Mouse (Mus musculus): ENCODE results near the gene Git1. TPM values are rescaled to one million over a fixed set of nuclear protein-coding genes. Genes with fewer than 3 reads are reported as not detected.

The Git1 gene
- polyA plus RNA-seq, 1 experiment from 2014 or later = 9.1 TPM

DNA sequence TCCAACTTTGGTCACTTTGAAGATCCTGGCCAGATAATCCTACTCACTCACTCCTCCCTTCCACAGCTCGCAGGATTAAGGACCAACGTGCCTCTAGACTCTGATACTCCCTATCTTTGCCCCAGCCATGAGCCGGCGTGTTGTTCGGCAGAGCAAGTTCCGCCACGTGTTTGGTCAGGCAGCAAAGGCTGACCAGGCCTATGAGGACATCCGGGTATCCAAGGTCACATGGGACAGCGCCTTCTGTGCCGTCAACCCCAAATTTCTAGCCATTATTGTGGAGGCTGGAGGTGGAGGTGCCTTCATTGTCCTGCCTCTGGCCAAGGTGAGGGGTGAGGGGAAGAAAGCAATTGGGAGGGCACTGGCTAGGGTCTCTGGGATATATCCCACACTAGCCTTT is 29.6 kb upstream of the Git1 start:
- Histone ChIP-seq H3K27me3 (peaks cover 84% of the 10 kb centered on the region), H3K9me3 (no peaks in the 10 kb centered on the region), H3K4me2 (no peak overlapping the region), H3K4me1 (peaks cover 27% of the 10 kb centered on the region), H3K4me3 (no peak overlapping the region), H3K27ac (no peak overlapping the region), H3K36me3 (no peaks in the 10 kb centered on the region), H3K9ac (no peak overlapping the region)
- 76% methylated on average over 10 of the region's 10 CpGs for WGBS
- ATAC-seq (ENCODE audit: insufficient number of reproducible peaks, low FRiP score, low TSS enrichment, low read depth) = no peak

- H3K27ac ChIP-seq = no peak overlapping the region
- WGBS = 55% methylated on average over 4 of the region's 4 CpGs
- no peak overlapping the region for H3K4me2 ChIP-seq
- H3K27me3 ChIP-seq = peaks cover 92% of the 10 kb centered on the region
- H3K9me3 ChIP-seq = no peaks in the 10 kb centered on the region
- no peak overlapping the region for H3K9ac ChIP-seq
- ATAC-seq (ENCODE audit: insufficient number of reproducible peaks, low FRiP score, low TSS enrichment, low read depth) = no peak
- no peaks in the 10 kb centered on the region for H3K36me3 ChIP-seq
- peaks cover 27% of the 10 kb centered on the region for H3K4me1 ChIP-seq
- H3K4me3 ChIP-seq = no peak overlapping the region
These were observed 28.7 kb upstream of the Git1 start for GRCm38 (mm10) chr11:77464684-77465083.

GRCm38 (mm10) chr11:77465111-77465510 is 28.3 kb upstream of the Git1 start:
- ATAC-seq (ENCODE audit: insufficient number of reproducible peaks, low FRiP score, low TSS enrichment, low read depth) = no peak
- whole genome bisulfite sequencing = 55% methylated on average over 3 of the region's 3 CpGs

GRCm38 (mm10) chr11:77466544-77466943 is 26.8 kb upstream of the Git1 start:
- H3K27me3 ChIP-seq = peaks cover 79% of the 10 kb centered on the region
- H3K4me1 ChIP-seq = peaks cover 27% of the 10 kb centered on the region
- 34% methylated on average over 9 of the region's 9 CpGs for WGBS
- no peak overlapping the region for H3K27ac ChIP-seq
- H3K36me3 ChIP-seq = peaks cover 4% of the 10 kb centered on the region
- no peaks in the 10 kb centered on the region for H3K9me3 ChIP-seq
- no peak overlapping the region for H3K9ac ChIP-seq
- ATAC-seq (ENCODE audit: insufficient number of reproducible peaks, low FRiP score, low TSS enrichment, low read depth) = no peak
- no peak overlapping the region for H3K4me3 ChIP-seq
- H3K4me2 ChIP-seq = peak overlapping the region; percentile 24

More at GRCm38 (mm10) chr11:77465111-77465510, 28.3 kb upstream of the Git1 start:
- H3K4me2 ChIP-seq = no peak overlapping the region
- no peak overlapping the region for H3K27ac ChIP-seq
- no peak overlapping the region for H3K4me3 ChIP-seq
- H3K4me1 ChIP-seq = peaks cover 27% of the 10 kb centered on the region
- peaks cover 92% of the 10 kb centered on the region for H3K27me3 ChIP-seq
- no peaks in the 10 kb centered on the region for H3K9me3 ChIP-seq
- H3K36me3 ChIP-seq = no peaks in the 10 kb centered on the region
- no peak overlapping the region for H3K9ac ChIP-seq

DNA sequence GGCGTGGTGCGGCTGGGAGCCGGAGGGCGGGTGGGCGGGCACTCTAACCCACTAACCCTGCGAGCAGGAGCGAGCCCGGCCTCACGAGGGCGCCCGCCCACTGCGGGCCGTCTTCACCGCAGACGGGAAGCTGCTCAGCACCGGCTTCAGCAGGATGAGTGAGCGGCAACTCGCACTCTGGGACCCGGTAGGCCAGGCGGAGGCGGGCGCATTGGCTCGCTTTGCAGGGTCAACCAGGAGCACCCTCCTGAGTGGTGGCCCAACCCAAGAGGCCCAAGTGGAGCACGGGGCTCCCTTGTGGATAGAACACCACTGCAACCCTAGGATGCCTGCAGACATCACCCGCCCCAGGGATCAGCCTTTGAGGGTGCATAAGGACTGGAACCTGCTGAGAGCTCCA is 26.2 kb upstream of the Git1 start:
- H3K27ac ChIP-seq = no peak overlapping the region
- peak overlapping the region; percentile 24 for H3K4me2 ChIP-seq
- no peak overlapping the region for H3K4me3 ChIP-seq
- 4% methylated on average over 25 of the region's 25 CpGs for WGBS
- H3K9me3 ChIP-seq = no peaks in the 10 kb centered on the region
- peaks cover 74% of the 10 kb centered on the region for H3K27me3 ChIP-seq
- peaks cover 10% of the 10 kb centered on the region for H3K36me3 ChIP-seq
- H3K9ac ChIP-seq = no peak overlapping the region
- peaks cover 23% of the 10 kb centered on the region for H3K4me1 ChIP-seq
- ATAC-seq (ENCODE audit: insufficient number of reproducible peaks, low FRiP score, low TSS enrichment, low read depth) = 0 out of 2 replicates have a peak, but pooled peaks have one; percentile 20

DNA sequence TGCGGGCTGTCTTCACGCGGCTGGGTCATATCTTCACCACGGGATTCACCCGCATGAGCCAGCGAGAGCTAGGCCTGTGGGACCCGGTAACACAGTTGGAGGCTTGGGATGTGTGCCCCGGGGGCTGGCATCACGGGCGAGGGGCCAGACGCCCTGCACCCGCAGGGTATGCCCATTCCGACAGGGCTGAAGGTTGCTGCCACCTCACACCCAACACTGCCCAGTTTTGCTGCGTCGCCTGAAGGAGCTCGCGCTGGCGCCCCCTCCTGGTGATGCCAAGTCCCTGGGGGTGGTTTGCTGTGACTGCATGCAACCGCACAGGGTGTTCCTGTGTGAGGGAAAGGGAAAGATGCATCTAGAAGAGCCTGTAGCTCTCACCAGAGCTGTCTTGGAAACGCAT is 25.6 kb upstream of the Git1 start:
- WGBS = 13% methylated on average over 20 of the region's 20 CpGs
- Histone ChIP-seq H3K4me1 (peaks cover 17% of the 10 kb centered on the region), H3K9ac (no peak overlapping the region), H3K27me3 (peaks cover 67% of the 10 kb centered on the region), H3K4me3 (no peak overlapping the region), H3K27ac (no peak overlapping the region), H3K36me3 (peaks cover 17% of the 10 kb centered on the region), H3K9me3 (no peaks in the 10 kb centered on the region), H3K4me2 (0 out of 2 replicates have a peak overlapping the region, but pooled peaks have one; percentile 10)
- no peak for ATAC-seq (ENCODE audit: insufficient number of reproducible peaks, low FRiP score, low TSS enrichment, low read depth)

- peaks cover 21% of the 10 kb centered on the region for H3K36me3 ChIP-seq
- 85% methylated on average over 9 of the region's 9 CpGs for WGBS
- peaks cover 61% of the 10 kb centered on the region for H3K27me3 ChIP-seq
These were observed 25.0 kb upstream of the Git1 start for GRCm38 (mm10) chr11:77468397-77468796.

DNA sequence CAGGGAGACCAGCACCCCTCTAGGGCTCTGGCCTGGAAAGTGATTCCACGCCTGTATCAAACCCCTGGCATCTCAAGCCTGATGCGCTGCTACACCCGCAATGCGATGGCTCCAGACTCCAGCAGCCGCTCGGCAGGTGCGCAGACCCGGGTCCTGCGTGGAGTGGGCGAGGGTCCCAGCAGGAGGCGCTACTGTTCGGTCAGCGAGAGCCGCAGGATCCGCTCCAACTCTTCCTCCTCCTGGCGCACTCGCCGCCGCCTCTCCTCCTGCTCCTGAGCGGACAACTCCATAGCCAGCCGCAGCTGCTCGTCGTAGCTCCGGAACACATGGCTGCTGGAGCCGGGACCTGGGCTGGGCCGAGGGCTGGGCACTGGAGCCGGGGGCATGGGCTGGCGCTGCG is 22.0 kb upstream of the Git1 start:
- H3K27ac ChIP-seq = no peak overlapping the region
- 69% methylated on average over 29 of the region's 29 CpGs for WGBS
- H3K27me3 ChIP-seq = peaks cover 31% of the 10 kb centered on the region
- no peak overlapping the region for H3K4me3 ChIP-seq
- H3K4me2 ChIP-seq = no peak overlapping the region
- peaks cover 14% of the 10 kb centered on the region for H3K4me1 ChIP-seq
- H3K9me3 ChIP-seq = no peaks in the 10 kb centered on the region
- no peak overlapping the region for H3K9ac ChIP-seq
- ATAC-seq (ENCODE audit: insufficient number of reproducible peaks, low FRiP score, low TSS enrichment, low read depth) = no peak
- peaks cover 38% of the 10 kb centered on the region for H3K36me3 ChIP-seq

More at GRCm38 (mm10) chr11:77468397-77468796, 25.0 kb upstream of the Git1 start:
- ATAC-seq (ENCODE audit: insufficient number of reproducible peaks, low FRiP score, low TSS enrichment, low read depth) = no peak
- no peak overlapping the region for H3K27ac ChIP-seq
- no peak overlapping the region for H3K9ac ChIP-seq
- H3K4me1 ChIP-seq = peaks cover 14% of the 10 kb centered on the region
- H3K9me3 ChIP-seq = no peaks in the 10 kb centered on the region
- H3K4me2 ChIP-seq = no peak overlapping the region
- H3K4me3 ChIP-seq = no peak overlapping the region

GRCm38 (mm10) chr11:77472775-77473174 is 20.6 kb upstream of the Git1 start:
- peaks cover 18% of the 10 kb centered on the region for H3K27me3 ChIP-seq
- ATAC-seq (ENCODE audit: insufficient number of reproducible peaks, low FRiP score, low TSS enrichment, low read depth) = no peak
- no peak overlapping the region for H3K27ac ChIP-seq
- no peak overlapping the region for H3K4me2 ChIP-seq
- 90% methylated on average over 16 of the region's 16 CpGs for WGBS
- no peak overlapping the region for H3K4me3 ChIP-seq
- H3K36me3 ChIP-seq = peaks cover 38% of the 10 kb centered on the region
- H3K4me1 ChIP-seq = peaks cover 4% of the 10 kb centered on the region
- no peak overlapping the region for H3K9ac ChIP-seq
- no peaks in the 10 kb centered on the region for H3K9me3 ChIP-seq

GRCm38 (mm10) chr11:77476216-77476615 is 17.1 kb upstream of the Git1 start:
- 94% methylated on average over 14 of the region's 14 CpGs for WGBS

GRCm38 (mm10) chr11:77476895-77477294 is 16.5 kb upstream of the Git1 start:
- Histone ChIP-seq H3K4me3 (no peak overlapping the region), H3K4me1 (no peaks in the 10 kb centered on the region), H3K27me3 (no peaks in the 10 kb centered on the region), H3K27ac (no peak overlapping the region), H3K9ac (no peak overlapping the region), H3K4me2 (no peak overlapping the region), H3K9me3 (no peaks in the 10 kb centered on the region), H3K36me3 (peaks cover 31% of the 10 kb centered on the region)
- WGBS = 96% methylated on average over 6 of the region's 6 CpGs
- no peak for ATAC-seq (ENCODE audit: insufficient number of reproducible peaks, low FRiP score, low TSS enrichment, low read depth)

More at GRCm38 (mm10) chr11:77476216-77476615, 17.1 kb upstream of the Git1 start:
- no peaks in the 10 kb centered on the region for H3K4me1 ChIP-seq
- H3K27me3 ChIP-seq = no peaks in the 10 kb centered on the region
- no peak overlapping the region for H3K4me3 ChIP-seq
- H3K4me2 ChIP-seq = no peak overlapping the region
- no peak for ATAC-seq (ENCODE audit: insufficient number of reproducible peaks, low FRiP score, low TSS enrichment, low read depth)
- H3K36me3 ChIP-seq = peaks cover 38% of the 10 kb centered on the region
- no peak overlapping the region for H3K27ac ChIP-seq
- H3K9me3 ChIP-seq = no peaks in the 10 kb centered on the region
- H3K9ac ChIP-seq = no peak overlapping the region

DNA sequence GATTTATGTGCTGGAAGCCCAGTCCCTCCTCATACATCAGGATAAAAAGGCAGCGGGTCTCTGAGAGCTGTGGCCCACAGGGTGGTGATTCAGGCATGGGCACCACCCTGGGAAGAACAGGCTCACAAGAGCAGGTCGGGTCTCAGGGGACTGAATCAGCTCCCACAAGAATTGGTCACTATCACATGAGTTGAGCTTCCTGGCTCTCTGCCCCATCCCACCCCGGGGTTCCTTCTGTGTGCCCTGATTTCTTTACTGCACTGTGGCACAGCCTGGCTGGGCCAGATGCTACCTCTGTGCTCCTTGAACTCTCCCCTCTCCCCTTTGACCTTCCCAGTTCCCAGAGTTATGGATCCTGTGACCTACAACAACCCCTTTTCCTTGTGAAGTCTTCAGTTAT is 10.3 kb upstream of the Git1 start:
- 63% methylated on average over 3 of the region's 3 CpGs for WGBS
- Histone ChIP-seq H3K4me2 (no peak overlapping the region), H3K4me1 (peaks cover 31% of the 10 kb centered on the region), H3K9me3 (no peaks in the 10 kb centered on the region), H3K27me3 (no peaks in the 10 kb centered on the region), H3K9ac (no peak overlapping the region), H3K27ac (no peak overlapping the region), H3K36me3 (no peaks in the 10 kb centered on the region), H3K4me3 (no peak overlapping the region)
- ATAC-seq (ENCODE audit: insufficient number of reproducible peaks, low FRiP score, low TSS enrichment, low read depth) = no peak

All from limb, embryonic 15.5 days (tissue).